Mouse (Mus musculus) cortical plate, adult 2 months (tissue): Measurements from ENCODE around the gene Pecam1.

ENCODE experiments used
- CTCF ChIP-seq: fragments of 200-500 bp; IDR thresholded peaks from 2 replicates; pipeline ENCODE4 v1.5.1; 2011; ENCODE audit warnings: mild to moderate bottlenecking, control low read depth, low read length; ENCODE audit not compliant: insufficient read depth; ENCODE audit errors: extremely low read depth
- POLR2A ChIP-seq: fragments of 200-500 bp; IDR thresholded peaks from 2 replicates; pipeline ENCODE4 v1.6.1; 2011; ENCODE audit warnings: mild to moderate bottlenecking, low read length, control low read depth; ENCODE audit not compliant: insufficient read depth; ENCODE audit errors: extremely low read depth

GRCm38 (mm10) chr11:106753314-106753713 lies 2.9 kb upstream of the Pecam1 start:
- no peak for TF ChIP-seq CTCF
- no peak for TF ChIP-seq POLR2A
